Mouse (Mus musculus) myocyte (in vitro differentiated cells): ENCODE measurements around the gene Npepl1.

Experiments used
- E2F4 ChIP-seq: IDR thresholded peaks from one replicate; pipeline ENCODE4 v1.6.1; 2011; ENCODE audit warnings: mild to moderate bottlenecking, control low read depth, moderate library complexity; ENCODE audit not compliant: insufficient read depth
- MAX ChIP-seq: IDR thresholded peaks from one replicate; pipeline ENCODE4 v1.6.1; 2011; ENCODE audit warnings: low read depth, mild to moderate bottlenecking, control low read depth
- POLR2A ChIP-seq: IDR thresholded peaks from one replicate; pipeline ENCODE4 v1.6.1; 2011; ENCODE audit warnings: low read depth, mild to moderate bottlenecking, control low read depth, moderate library complexity; ENCODE audit not compliant: insufficient read length
- USF1 ChIP-seq: IDR thresholded peaks from one replicate; pipeline ENCODE4 v1.6.1; 2011; ENCODE audit warnings: low read depth, mild to moderate bottlenecking, control low read depth, moderate library complexity

GRCm38 (mm10) chr2:174063074-174063473 lies 47.1 kb upstream of the Npepl1 start:
- TF ChIP-seq POLR2A: no peak
- no peak for TF ChIP-seq E2F4
- no peak for TF ChIP-seq MAX
- no peak for TF ChIP-seq USF1
